Comparison of ENCODE assay signal across 8 mouse cellular contexts in genomic region chr8:119885612-119886011, GRCm38 (mm10). TPM values are rescaled to one million over a fixed set of nuclear protein-coding genes. Genes with fewer than 3 reads are reported as not detected.
DNase-seq lines count a peak whose midpoint lies in the region; ATAC-seq and TF ChIP-seq lines count a peak whose summit lies in the region.

No protein-coding gene starts in this region.

- no peak for TF ChIP-seq POLR2A in myocyte (IDR thresholded peaks at IDR 0.05; ENCODE audit: insufficient read length, low read depth)

- TF ChIP-seq EP300 in heart, postnatal 0 days (IDR thresholded peaks at IDR 0.05; ENCODE audit: low read depth): no peak

- H3K27ac ChIP-seq in lung, embryonic 15.5 days: peak overlapping the region; percentile 11; the same call in 1 of the 2 replicates
- H3K27ac ChIP-seq in heart, postnatal 0 days (ENCODE audit: low read depth): no peak overlapping the region

- intact Hi-C loops in left cerebral cortex, postnatal 36 days (cut with DNase I): no loop called here

- no peak overlapping the region for H3K9ac ChIP-seq in lung, embryonic 15.5 days
- no peak overlapping the region for H3K9ac ChIP-seq in heart, postnatal 0 days (replicated peaks; ENCODE audit: low read depth, low read length)

- peaks cover 11% of the 10 kb centered on the region for H3K4me1 ChIP-seq in lung, embryonic 15.5 days
- no peaks in the 10 kb centered on the region for H3K4me1 ChIP-seq in heart, postnatal 0 days (ENCODE audit: control insufficient read depth, insufficient read depth)

- no peak for DNase-seq in lung, adult 18-20 months
- DNase-seq in cerebellum, adult 9-11 months: peak; percentile 30
- DNase-seq in heart, postnatal 0 days (ENCODE audit: low spot score): peak; percentile 76
- DNase-seq in large intestine, adult 2 months (ENCODE audit: low read depth, low spot score): peak; percentile 47
- DNase-seq in left cerebral cortex, postnatal 36 days (ENCODE audit: low spot score in 2 of 2): no peak

- no peak overlapping the region for H3K4me2 ChIP-seq in lung, embryonic 15.5 days
- H3K4me2 ChIP-seq in heart, postnatal 0 days (ENCODE audit: low read depth, low read length): no peak overlapping the region
- H3K4me2 ChIP-seq in myocyte (ENCODE audit: low read depth): peak overlapping the region; percentile 57

- no peak overlapping the region for H3ac ChIP-seq in myocyte (ENCODE audit: control insufficient read depth, insufficient read length)

- no peaks in the 10 kb centered on the region for H3K79me2 ChIP-seq in myocyte (ENCODE audit: control insufficient read depth, insufficient read depth)

- no peak for TF ChIP-seq CTCF in heart, postnatal 0 days (IDR thresholded peaks at IDR 0.05; ENCODE audit: low read depth)

- WGBS in lung, embryonic 15.5 days: 23% methylated on average over 3 of the region's 3 CpGs
- WGBS in heart, postnatal 0 days: 9% methylated on average over 3 of the region's 3 CpGs
- WGBS in large intestine, adult 2 months: 10% methylated on average over 3 of the region's 3 CpGs

- no peaks in the 10 kb centered on the region for H3K9me3 ChIP-seq in lung, embryonic 15.5 days
- no peaks in the 10 kb centered on the region for H3K9me3 ChIP-seq in heart, postnatal 0 days (replicated peaks; ENCODE audit: control insufficient read depth, low read length)

- ATAC-seq in lung, embryonic 15.5 days (ENCODE audit: borderline replicate concordance, extremely low read depth, low FRiP score, low TSS enrichment): peak; percentile 80
- peak; percentile 68 for ATAC-seq in heart, postnatal 0 days (ENCODE audit: insufficient read depth, low read depth)
- no peak for ATAC-seq in monocyte, adult 5-6 weeks (replicated peaks; ENCODE audit: insufficient number of reproducible peaks, low FRiP score, low TSS enrichment, poor library complexity, severe bottlenecking)

- no peaks in the 10 kb centered on the region for H3K27me3 ChIP-seq in lung, embryonic 15.5 days
- H3K27me3 ChIP-seq in heart, postnatal 0 days (ENCODE audit: control insufficient read depth, insufficient read depth, low read length): no peaks in the 10 kb centered on the region
- H3K27me3 ChIP-seq in myocyte (ENCODE audit: control insufficient read depth, insufficient read depth, insufficient read length): no peaks in the 10 kb centered on the region

- no peaks in the 10 kb centered on the region for H3K36me3 ChIP-seq in lung, embryonic 15.5 days
- H3K36me3 ChIP-seq in heart, postnatal 0 days (replicated peaks; ENCODE audit: control insufficient read depth, insufficient read depth, low read length): no peaks in the 10 kb centered on the region
- no peaks in the 10 kb centered on the region for H3K36me3 ChIP-seq in myocyte (ENCODE audit: control insufficient read depth, insufficient read depth)

- H3K4me3 ChIP-seq in lung, embryonic 15.5 days: no peak overlapping the region
- no peak overlapping the region for H3K4me3 ChIP-seq in heart, postnatal 0 days (ENCODE audit: low read depth, low read length)
- H3K4me3 ChIP-seq in myocyte: no peak overlapping the region

TF ChIP-seq in myocyte, 11 proteins besides CTCF, POLR2A, EP300 and RAD21:
- TF ChIP-seq MAX (IDR thresholded peaks at IDR 0.05; ENCODE audit: low read depth): no peak
- TF ChIP-seq MYOD1 (IDR thresholded peaks at IDR 0.05; ENCODE audit: control insufficient read depth in 1 of 3, insufficient read length in 2 of 3, low read depth in 2 of 3): peak in 2 of 3 experiments; percentile 83 to 88
- no peak for TF ChIP-seq POLR2AphosphoS2 (IDR thresholded peaks at IDR 0.05; ENCODE audit: insufficient read length, low read depth)
- peak in 2 of 3 experiments; percentile 27 to 47 for TF ChIP-seq MYOG (IDR thresholded peaks at IDR 0.05; ENCODE audit: control insufficient read depth in 1 of 3, insufficient read depth in 1 of 3, insufficient read length in 2 of 3, low read depth in 2 of 3)

RNA-seq across cellular contexts. Expression of gene Klhl36, which starts 23.5 kb away (rescaled TPM):
- polyA plus RNA-seq in lung, embryonic 15.5 days (2015; fragmentation: Nextera tagmentation; extraction: Ambion mirVana): 13.7 and 14.7 TPM in 2 replicates
- 6.5 and 10.0 TPM in 2 replicates for total RNA-seq in heart, postnatal 0 days (2014; rRNA removed; ENCODE audit: low replicate concordance)
- polyA plus RNA-seq in heart, postnatal 0 days (2015; fragmentation: Nextera tagmentation; extraction: Ambion mirVana): 6.7 and 6.9 TPM in 2 replicates
- polyA plus RNA-seq in large intestine, adult 2 months (2012; rRNA removed): 7.5 and 11.0 TPM in 2 replicates
- 4.0 TPM for polyA plus RNA-seq in myocyte (2012; fragmentation: generic; extraction: Trizol)
- 8.5 to 16.5 TPM (median 14.2 TPM) in 3 replicates for total RNA-seq in monocyte, adult 5-6 weeks (2017)
- total RNA-seq in left cerebral cortex, postnatal 36 days (2021): 1 to 10 TPM; 6.9 to 7.5 TPM

RNA-seq across cellular contexts. Expression of gene Usp10, which starts 24.5 kb away (rescaled TPM):
- 132 and 135 TPM in 2 replicates for polyA plus RNA-seq in lung, embryonic 15.5 days (2015; fragmentation: Nextera tagmentation; extraction: Ambion mirVana)
- 36.6 and 44.0 TPM in 2 replicates for total RNA-seq in heart, postnatal 0 days (2014; rRNA removed; ENCODE audit: low replicate concordance)
- 47.7 and 54.9 TPM in 2 replicates for polyA plus RNA-seq in heart, postnatal 0 days (2015; fragmentation: Nextera tagmentation; extraction: Ambion mirVana)
- 96.9 and 104 TPM in 2 replicates for polyA plus RNA-seq in large intestine, adult 2 months (2012; rRNA removed)
- 59.3 TPM for polyA plus RNA-seq in myocyte (2012; fragmentation: generic; extraction: Trizol)
- total RNA-seq in monocyte, adult 5-6 weeks (2017): 27.0 to 27.9 TPM (median 27.1 TPM) in 3 replicates
- 10 to 100 TPM; 80.6 to 96.0 TPM for total RNA-seq in left cerebral cortex, postnatal 36 days (2021)

RNA-seq across cellular contexts. Expression of gene Gm20388, which starts 25.0 kb away (rescaled TPM):
- 5.5 TPM in 1 of 2 replicates, not detected in the other for polyA plus RNA-seq in lung, embryonic 15.5 days (2015; fragmentation: Nextera tagmentation; extraction: Ambion mirVana)
- 17.3 and 29.1 TPM in 2 replicates for total RNA-seq in heart, postnatal 0 days (2014; rRNA removed; ENCODE audit: low replicate concordance)
- polyA plus RNA-seq in heart, postnatal 0 days (2015; fragmentation: Nextera tagmentation; extraction: Ambion mirVana): not detected in 2 replicates
- polyA plus RNA-seq in large intestine, adult 2 months (2012; rRNA removed): 31.5 and 41.1 TPM in 2 replicates
- 15.3 TPM for polyA plus RNA-seq in myocyte (2012; fragmentation: generic; extraction: Trizol)
- total RNA-seq in monocyte, adult 5-6 weeks (2017): 10.0 to 63.8 TPM (median 16.1 TPM) in 3 replicates
- 10 to 100 TPM; 10.3 to 10.6 TPM for total RNA-seq in left cerebral cortex, postnatal 36 days (2021)

RNA-seq across cellular contexts. Expression of gene Cotl1, which starts 45.3 kb away (rescaled TPM):
- 65.8 and 68.1 TPM in 2 replicates for polyA plus RNA-seq in lung, embryonic 15.5 days (2015; fragmentation: Nextera tagmentation; extraction: Ambion mirVana)
- 28.3 and 79.5 TPM in 2 replicates for total RNA-seq in heart, postnatal 0 days (2014; rRNA removed; ENCODE audit: low replicate concordance)
- 15.4 and 22.3 TPM in 2 replicates for polyA plus RNA-seq in heart, postnatal 0 days (2015; fragmentation: Nextera tagmentation; extraction: Ambion mirVana)
- 241 and 255 TPM in 2 replicates for polyA plus RNA-seq in large intestine, adult 2 months (2012; rRNA removed)
- 144 TPM for polyA plus RNA-seq in myocyte (2012; fragmentation: generic; extraction: Trizol)
- 289 to 324 TPM (median 310 TPM) in 3 replicates for total RNA-seq in monocyte, adult 5-6 weeks (2017)
- 10 to 100 TPM; 56.9 to 57.0 TPM for total RNA-seq in left cerebral cortex, postnatal 36 days (2021)

Comparison
In these comparisons a context has a peak if more than half of its experiments do, and no peak if none do; other contexts are left out.
1. DNase-seq: peak in cerebellum, adult 9-11 months (single experiment), heart, postnatal 0 days (single experiment) and large intestine, adult 2 months (single experiment); none in lung, adult 18-20 months (0 of 2) and left cerebral cortex, postnatal 36 days (0 of 2).